Mouse (Mus musculus) mouse trophoblast stem cell (cell line): ENCODE measurements around the gene Olfr1288.

Source experiments
- in situ Hi-C, 2 experiments: fragments of 300-500 bp; cut with MseI, MboI; formaldehyde crosslinking; loops; 2 replicates in 1 of 2; 3 replicates in 1 of 2; pipeline ENCODE4 v1.15.1; 2025

The Olfr1288 gene

GRCm38 (mm10) chr2:111473801-111474200 is at the start of gene Olfr1288:
Gene Olfr1288 (plus strand): TSS chr2:111474101.
- in situ Hi-C loops = no loop called here

- in situ Hi-C loops = no loop called here
Measured at GRCm38 (mm10) chr2:111448842-111449241, 25.1 kb upstream of the Olfr1288 start, which contains the start of gene Olfr1287. Gene Olfr1287 (plus strand): TSS chr2:111449142.

- in situ Hi-C loops = no loop called here
Measured at GRCm38 (mm10) chr2:111480519-111480918, 6.6 kb downstream of the Olfr1288 start, which contains the start of gene Olfr1289. Gene Olfr1289 (plus strand): TSS chr2:111480819.

GRCm38 (mm10) chr2:111493729-111494128 is 19.8 kb downstream of the Olfr1288 start, which contains the start of gene Olfr1290:
Gene Olfr1290 (minus strand): TSS chr2:111493829.
- in situ Hi-C loops = no loop called here

GRCm38 (mm10) chr2:111496880-111497279 is 23.0 kb downstream of the Olfr1288 start, which contains the start of gene Olfr1291-ps1:
Gene Olfr1291-ps1 (plus strand): TSS chr2:111497180.
- in situ Hi-C loops = no loop called here

- in situ Hi-C loops = no loop called here
Measured at GRCm38 (mm10) chr2:111517451-111517850, 43.5 kb downstream of the Olfr1288 start.

- in situ Hi-C loops = no loop called here
Measured at GRCm38 (mm10) chr2:111524903-111525302, 51.0 kb downstream of the Olfr1288 start, which contains the start of gene Olfr1293-ps. Gene Olfr1293-ps (plus strand): TSS chr2:111525203.
